Mouse (Mus musculus) C2C12 (cell line): Measurements from ENCODE around the gene Clns1a.

ENCODE experiments used
- CTCF ChIP-seq: IDR thresholded peaks from one replicate; pipeline ENCODE4 v1.5.1; 2011; ENCODE audit not compliant: control insufficient read depth, insufficient read depth, insufficient read length
- MAX ChIP-seq: IDR thresholded peaks from one replicate; pipeline ENCODE4 v1.6.1; 2011; ENCODE audit warnings: mild to moderate bottlenecking, control low read depth
- MYOD1 ChIP-seq: IDR thresholded peaks from one replicate; pipeline ENCODE4 v1.6.1; 2011; ENCODE audit warnings: low read depth; ENCODE audit not compliant: control insufficient read depth, insufficient read length
- USF1 ChIP-seq: IDR thresholded peaks from one replicate; pipeline ENCODE4 v1.6.1; 2011; ENCODE audit warnings: low read depth, mild to moderate bottlenecking, control low read depth, moderate library complexity

DNA sequence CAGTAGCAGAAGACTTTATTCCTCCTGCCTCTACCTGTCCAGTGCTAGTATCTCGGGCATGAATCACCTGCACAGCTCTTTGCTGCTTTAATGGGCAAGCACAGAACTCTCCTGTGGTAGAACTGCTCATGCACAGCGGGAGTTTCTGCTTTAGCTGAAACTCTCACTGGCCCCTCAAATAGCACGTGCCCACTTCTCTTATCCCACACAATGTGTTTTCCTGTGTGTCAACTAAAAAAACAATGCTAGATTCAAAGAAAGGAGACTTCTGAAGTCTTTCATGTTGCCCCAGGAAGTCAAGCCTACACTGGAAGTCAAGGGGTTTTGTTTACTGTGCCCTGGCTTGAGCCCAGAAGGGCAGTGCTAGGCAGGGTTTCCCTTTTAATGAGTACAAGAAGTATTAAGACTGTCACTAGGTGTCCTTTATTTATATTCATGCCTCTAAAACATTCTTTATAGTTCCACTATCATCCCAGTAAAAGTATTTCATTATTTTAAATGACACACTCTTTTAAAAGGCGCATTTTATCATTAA is 39.5 kb downstream of the Clns1a start:
- TF ChIP-seq MAX (no peak), CTCF (no peak), MYOD1 (no peak), USF1 (no peak)
